Mouse (Mus musculus): ENCODE measurements around the gene Slc24a4. TPM values are rescaled to one million over a fixed set of nuclear protein-coding genes. Genes with fewer than 3 reads are reported as not detected.
"Not testable (repeated sequence)": the region's sequence is repeated elsewhere in the genome, so short reads cannot be mapped to it uniquely, and the experiment has no call there.

Gene Slc24a4
- polyA plus RNA-seq, 1 experiment from 2014 or later: 0.04 TPM

GRCm38 (mm10) chr12:102263249-102263648 lies 134.7 kb downstream of the Slc24a4 start:
- H3K27me3 ChIP-seq (replicated peaks; ENCODE audit: control insufficient read depth, insufficient read depth, low read length): no peaks in the 10 kb centered on the region
- no peak for ATAC-seq (replicated peaks; ENCODE audit: low FRiP score)
- no peak overlapping the region for H3K4me2 ChIP-seq
- no peak overlapping the region for H3K27ac ChIP-seq (ENCODE audit: low read depth, low read length)
- H3K36me3 ChIP-seq (ENCODE audit: control insufficient read depth, insufficient read depth, low read length): no peaks in the 10 kb centered on the region
- no peak overlapping the region for H3K9ac ChIP-seq (ENCODE audit: low read depth, low read length)
- no peak overlapping the region for H3K4me3 ChIP-seq (ENCODE audit: low read depth, low read length)
- H3K9me3 ChIP-seq (ENCODE audit: control insufficient read depth, low read length): no peaks in the 10 kb centered on the region
- H3K4me1 ChIP-seq (replicated peaks; ENCODE audit: control insufficient read depth, insufficient read depth, low read length): peaks cover 10% of the 10 kb centered on the region
- DNase-seq (ENCODE audit: low spot score): no peak

GRCm38 (mm10) chr12:102266433-102266832 lies 137.9 kb downstream of the Slc24a4 start:
- Histone ChIP-seq H3K4me1 (replicated peaks; ENCODE audit: control insufficient read depth, insufficient read depth, low read length) (0 out of 2 replicates have a peak, but pooled peaks cover 3% of the 10 kb centered on the region), H3K9ac (ENCODE audit: low read depth, low read length) (no peak overlapping the region), H3K27ac (ENCODE audit: low read depth, low read length) (no peak overlapping the region), H3K27me3 (replicated peaks; ENCODE audit: control insufficient read depth, insufficient read depth, low read length) (no peaks in the 10 kb centered on the region), H3K4me3 (ENCODE audit: low read depth, low read length) (no peak overlapping the region), H3K36me3 (ENCODE audit: control insufficient read depth, insufficient read depth, low read length) (no peaks in the 10 kb centered on the region), H3K9me3 (ENCODE audit: control insufficient read depth, low read length) (no peaks in the 10 kb centered on the region), H3K4me2 (no peak overlapping the region)
- WGBS: 85% methylated on average over 8 of the region's 8 CpGs
- ATAC-seq (replicated peaks; ENCODE audit: low FRiP score) (no peak), DNase-seq (ENCODE audit: low spot score) (no peak)

GRCm38 (mm10) chr12:102269144-102269543 lies 140.6 kb downstream of the Slc24a4 start:
- WGBS: 45% methylated on average over 2 of the region's 2 CpGs
- Histone ChIP-seq H3K27ac (ENCODE audit: low read depth, low read length) (no peak overlapping the region), H3K9ac (ENCODE audit: low read depth, low read length) (no peak overlapping the region), H3K4me1 (replicated peaks; ENCODE audit: control insufficient read depth, insufficient read depth, low read length) (no peaks in the 10 kb centered on the region), H3K9me3 (ENCODE audit: control insufficient read depth, low read length) (no peaks in the 10 kb centered on the region), H3K36me3 (ENCODE audit: control insufficient read depth, insufficient read depth, low read length) (no peaks in the 10 kb centered on the region), H3K4me3 (ENCODE audit: low read depth, low read length) (no peak overlapping the region), H3K27me3 (replicated peaks; ENCODE audit: control insufficient read depth, insufficient read depth, low read length) (no peaks in the 10 kb centered on the region), H3K4me2 (no peak overlapping the region)
- DNase-seq (ENCODE audit: low spot score): no peak
- no peak for ATAC-seq (replicated peaks; ENCODE audit: low FRiP score)

GRCm38 (mm10) chr12:102270776-102271405 lies 142.4 kb downstream of the Slc24a4 start:
- 58% methylated on average over 6 of the region's 6 CpGs for WGBS
- no peak for ATAC-seq (replicated peaks; ENCODE audit: low FRiP score)

GRCm38 (mm10) chr12:102271447-102271846 lies 142.9 kb downstream of the Slc24a4 start:
- Histone ChIP-seq H3K27ac (ENCODE audit: low read depth, low read length) (no peak overlapping the region), H3K4me2 (no peak overlapping the region), H3K9me3 (ENCODE audit: control insufficient read depth, low read length) (no peaks in the 10 kb centered on the region), H3K4me3 (ENCODE audit: low read depth, low read length) (no peak overlapping the region), H3K27me3 (replicated peaks; ENCODE audit: control insufficient read depth, insufficient read depth, low read length) (no peaks in the 10 kb centered on the region), H3K36me3 (ENCODE audit: control insufficient read depth, insufficient read depth, low read length) (no peaks in the 10 kb centered on the region), H3K9ac (ENCODE audit: low read depth, low read length) (no peak overlapping the region), H3K4me1 (replicated peaks; ENCODE audit: control insufficient read depth, insufficient read depth, low read length) (no peaks in the 10 kb centered on the region)
- no peak for ATAC-seq (replicated peaks; ENCODE audit: low FRiP score)
- DNase-seq (ENCODE audit: low spot score): no peak
- WGBS: 68% methylated on average over 4 of the region's 4 CpGs

More at GRCm38 (mm10) chr12:102270776-102271405, 142.4 kb downstream of the Slc24a4 start:
- no peaks in the 10 kb centered on the region for H3K27me3 ChIP-seq (replicated peaks; ENCODE audit: control insufficient read depth, insufficient read depth, low read length)
- DNase-seq (ENCODE audit: low spot score): no peak
- H3K9ac ChIP-seq (ENCODE audit: low read depth, low read length): no peak overlapping the region
- no peaks in the 10 kb centered on the region for H3K36me3 ChIP-seq (ENCODE audit: control insufficient read depth, insufficient read depth, low read length)
- no peaks in the 10 kb centered on the region for H3K4me1 ChIP-seq (replicated peaks; ENCODE audit: control insufficient read depth, insufficient read depth, low read length)
- H3K27ac ChIP-seq (ENCODE audit: low read depth, low read length): no peak overlapping the region
- H3K9me3 ChIP-seq (ENCODE audit: control insufficient read depth, low read length): no peaks in the 10 kb centered on the region
- H3K4me2 ChIP-seq: no peak overlapping the region
- no peak overlapping the region for H3K4me3 ChIP-seq (ENCODE audit: low read depth, low read length)

- H3K36me3 ChIP-seq (ENCODE audit: control insufficient read depth, insufficient read depth, low read length): no peaks in the 10 kb centered on the region
- DNase-seq (ENCODE audit: low spot score): no peak
- WGBS: 55% methylated on average over 7 of the region's 7 CpGs
- H3K27me3 ChIP-seq (replicated peaks; ENCODE audit: control insufficient read depth, insufficient read depth, low read length): no peaks in the 10 kb centered on the region
- H3K4me3 ChIP-seq (ENCODE audit: low read depth, low read length): no peak overlapping the region
- no peaks in the 10 kb centered on the region for H3K4me1 ChIP-seq (replicated peaks; ENCODE audit: control insufficient read depth, insufficient read depth, low read length)
- H3K9me3 ChIP-seq (ENCODE audit: control insufficient read depth, low read length): peaks cover 3% of the 10 kb centered on the region; the same call in 1 of the 2 replicates
- no peak overlapping the region for H3K27ac ChIP-seq (ENCODE audit: low read depth, low read length)
- H3K4me2 ChIP-seq: no peak overlapping the region
- H3K9ac ChIP-seq (ENCODE audit: low read depth, low read length): no peak overlapping the region
- no peak for ATAC-seq (replicated peaks; ENCODE audit: low FRiP score)
Observed at GRCm38 (mm10) chr12:102275833-102276443, 147.4 kb downstream of the Slc24a4 start.

- H3K4me2 ChIP-seq; H3K27ac ChIP-seq (ENCODE audit: low read depth, low read length); ATAC-seq (replicated peaks; ENCODE audit: low FRiP score); H3K9me3 ChIP-seq (ENCODE audit: control insufficient read depth, low read length); H3K4me3 ChIP-seq (ENCODE audit: low read depth, low read length); H3K36me3 ChIP-seq (ENCODE audit: control insufficient read depth, insufficient read depth, low read length); H3K27me3 ChIP-seq (replicated peaks; ENCODE audit: control insufficient read depth, insufficient read depth, low read length); H3K9ac ChIP-seq (ENCODE audit: low read depth, low read length); DNase-seq (ENCODE audit: low spot score): not testable (repeated sequence)
- WGBS: 56% methylated on average over 4 of the region's 4 CpGs
- peaks cover 11% of the 10 kb centered on the region for H3K4me1 ChIP-seq (replicated peaks; ENCODE audit: control insufficient read depth, insufficient read depth, low read length)
Observed at GRCm38 (mm10) chr12:102280290-102280689, 151.8 kb downstream of the Slc24a4 start.

GRCm38 (mm10) chr12:102280867-102281503 lies 152.5 kb downstream of the Slc24a4 start:
- ATAC-seq (replicated peaks; ENCODE audit: low FRiP score): no peak
- 69% methylated on average over 7 of the region's 7 CpGs for WGBS

More at GRCm38 (mm10) chr12:102280867-102281503, 152.5 kb downstream of the Slc24a4 start:
- Histone ChIP-seq H3K4me1 (replicated peaks; ENCODE audit: control insufficient read depth, insufficient read depth, low read length) (peaks cover 17% of the 10 kb centered on the region), H3K9me3 (ENCODE audit: control insufficient read depth, low read length) (peaks cover 3% of the 10 kb centered on the region; the same call in 1 of the 2 replicates), H3K27me3 (replicated peaks; ENCODE audit: control insufficient read depth, insufficient read depth, low read length) (no peaks in the 10 kb centered on the region), H3K36me3 (ENCODE audit: control insufficient read depth, insufficient read depth, low read length) (no peaks in the 10 kb centered on the region), H3K9ac (ENCODE audit: low read depth, low read length) (no peak overlapping the region), H3K4me2 (no peak overlapping the region), H3K27ac (ENCODE audit: low read depth, low read length) (no peak overlapping the region), H3K4me3 (ENCODE audit: low read depth, low read length) (no peak overlapping the region)
- DNase-seq (ENCODE audit: low spot score): no peak
